Mouse (Mus musculus): Measurements from ENCODE around the gene Trip13. TPM values are rescaled to one million over a fixed set of nuclear protein-coding genes. Genes with fewer than 3 reads are reported as not detected.

Gene Trip13
- polyA plus RNA-seq, 1 experiment from 2014 or later, result 7.7 TPM

- ATAC-seq (no peak), DNase-seq (no peak)
- peaks cover 14% of the 10 kb centered on the region for H3K4me1 ChIP-seq (ENCODE audit: insufficient read depth)
- no peaks in the 10 kb centered on the region for H3K9me3 ChIP-seq (ENCODE audit: low read length)
- no peak overlapping the region for H3K27ac ChIP-seq (ENCODE audit: low read depth)
- H3K36me3 ChIP-seq (replicated peaks; ENCODE audit: insufficient read depth, low read length), result peaks cover 32% of the 10 kb centered on the region
- no peak overlapping the region for H3K4me3 ChIP-seq (ENCODE audit: low read depth, low read length)
- no peaks in the 10 kb centered on the region for H3K27me3 ChIP-seq (ENCODE audit: insufficient read depth, low read length)
- 91% methylated on average over 5 of the region's 5 CpGs for WGBS (ENCODE audit: insufficient replicate concordance)
- TF ChIP-seq CTCF (IDR thresholded peaks at IDR 0.05; ENCODE audit: low read depth) (no peak), EP300 (IDR thresholded peaks at IDR 0.05; ENCODE audit: low read depth) (no peak)
- peak overlapping the region; percentile 94; the same call in 1 of the 2 replicates for H3K4me2 ChIP-seq (ENCODE audit: low read depth, low read length)
- no peak overlapping the region for H3K9ac ChIP-seq (replicated peaks)
Observed at GRCm38 (mm10) chr13:73939101-73939500, 1.5 kb upstream of the Trip13 start.

DNA sequence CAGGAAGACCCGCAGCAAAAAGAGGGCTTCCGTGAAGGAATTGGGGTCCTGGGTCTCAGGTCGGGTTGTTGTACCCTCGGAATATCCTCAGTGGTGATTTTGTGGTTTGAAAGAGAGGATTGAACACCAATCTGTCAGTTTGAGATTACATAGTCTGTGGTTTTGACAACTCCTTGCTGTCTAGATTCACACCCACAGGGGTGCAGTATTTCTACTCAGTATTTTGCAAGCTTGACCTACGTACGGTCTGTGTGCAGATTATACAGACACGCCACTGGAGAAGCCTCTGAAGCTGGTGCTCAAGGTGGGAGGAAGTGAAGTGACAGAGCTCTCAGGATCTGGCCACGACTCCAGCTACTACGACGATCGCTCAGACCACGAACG, 585 bp upstream of the Trip13 start:
- Histone ChIP-seq H3K36me3 (replicated peaks; ENCODE audit: insufficient read depth, low read length) (peaks cover 25% of the 10 kb centered on the region), H3K27me3 (ENCODE audit: insufficient read depth, low read length) (no peaks in the 10 kb centered on the region), H3K4me1 (ENCODE audit: insufficient read depth) (peaks cover 14% of the 10 kb centered on the region), H3K27ac (ENCODE audit: low read depth) (peak overlapping the region; percentile 92), H3K9me3 (ENCODE audit: low read length) (no peaks in the 10 kb centered on the region), H3K4me3 (ENCODE audit: low read depth, low read length) (peak overlapping the region; percentile 83), H3K9ac (replicated peaks) (peak overlapping the region; percentile 83), H3K4me2 (ENCODE audit: low read depth, low read length) (peak overlapping the region; percentile 94)
- TF ChIP-seq CTCF (IDR thresholded peaks at IDR 0.05; ENCODE audit: low read depth) (no peak), EP300 (IDR thresholded peaks at IDR 0.05; ENCODE audit: low read depth) (no peak)
- WGBS (ENCODE audit: insufficient replicate concordance), result 9% methylated on average over 13 of the region's 13 CpGs
- ATAC-seq (peak; percentile 15), DNase-seq (no peak)

- 0 out of 2 replicates have a peak overlapping the region, but pooled peaks have one; percentile 92 for H3K27ac ChIP-seq (ENCODE audit: low read depth)
- peak overlapping the region; percentile 83 for H3K9ac ChIP-seq (replicated peaks)
- H3K4me2 ChIP-seq (ENCODE audit: low read depth, low read length), result peak overlapping the region; percentile 94
- H3K36me3 ChIP-seq (replicated peaks; ENCODE audit: insufficient read depth, low read length), result peaks cover 13% of the 10 kb centered on the region
- no peak for TF ChIP-seq EP300 (IDR thresholded peaks at IDR 0.05; ENCODE audit: low read depth)
- no peak for TF ChIP-seq CTCF (IDR thresholded peaks at IDR 0.05; ENCODE audit: low read depth)
- peaks cover 14% of the 10 kb centered on the region for H3K4me1 ChIP-seq (ENCODE audit: insufficient read depth)
- ATAC-seq (no peak), DNase-seq (no peak)
- WGBS (ENCODE audit: insufficient replicate concordance), result 9% methylated on average over 5 of the region's 5 CpGs
- peak overlapping the region; percentile 83 for H3K4me3 ChIP-seq (ENCODE audit: low read depth, low read length)
- no peaks in the 10 kb centered on the region for H3K27me3 ChIP-seq (ENCODE audit: insufficient read depth, low read length)
- H3K9me3 ChIP-seq (ENCODE audit: low read length), result no peaks in the 10 kb centered on the region
Observed at GRCm38 (mm10) chr13:73936938-73937320, 655 bp downstream of the Trip13 start.

DNA sequence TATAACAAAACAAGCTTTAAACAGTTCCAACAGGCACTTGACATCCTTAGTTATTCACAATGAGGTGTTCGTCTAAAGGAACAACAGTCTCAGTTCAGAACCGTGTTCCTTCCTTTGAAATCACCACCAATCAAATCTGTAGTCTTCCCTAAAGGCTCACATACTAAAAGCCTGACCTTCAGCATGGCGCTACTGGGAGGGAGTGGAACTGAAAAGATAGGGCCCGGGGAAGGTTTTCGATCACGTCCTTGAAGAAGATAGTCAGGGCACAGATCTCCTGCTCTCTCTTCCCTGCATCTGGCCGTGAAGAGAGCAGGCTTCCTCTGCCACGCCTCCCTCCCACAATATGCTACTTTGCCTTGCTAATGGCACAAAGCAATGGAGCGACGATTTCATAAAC, 5.4 kb downstream of the Trip13 start:
- DNase-seq, result no peak
- Histone ChIP-seq H3K27ac (ENCODE audit: low read depth) (no peak overlapping the region), H3K4me1 (ENCODE audit: insufficient read depth) (peaks cover 6% of the 10 kb centered on the region), H3K36me3 (replicated peaks; ENCODE audit: insufficient read depth, low read length) (peaks cover 24% of the 10 kb centered on the region), H3K27me3 (ENCODE audit: insufficient read depth, low read length) (no peaks in the 10 kb centered on the region), H3K9ac (replicated peaks) (no peak overlapping the region), H3K4me2 (ENCODE audit: low read depth, low read length) (no peak overlapping the region), H3K4me3 (ENCODE audit: low read depth, low read length) (no peak overlapping the region), H3K9me3 (ENCODE audit: low read length) (no peaks in the 10 kb centered on the region)
- TF ChIP-seq CTCF (IDR thresholded peaks at IDR 0.05; ENCODE audit: low read depth), result no peak
- TF ChIP-seq EP300 (IDR thresholded peaks at IDR 0.05; ENCODE audit: low read depth), result no peak
- WGBS (ENCODE audit: insufficient replicate concordance), result 85% methylated on average over 10 of the region's 10 CpGs
- ATAC-seq, result no peak

GRCm38 (mm10) chr13:73913066-73913465, 24.5 kb downstream of the Trip13 start:
- Histone ChIP-seq H3K27me3 (ENCODE audit: insufficient read depth, low read length) (no peaks in the 10 kb centered on the region), H3K4me3 (ENCODE audit: low read depth, low read length) (no peak overlapping the region), H3K27ac (ENCODE audit: low read depth) (no peak overlapping the region), H3K9ac (replicated peaks) (no peak overlapping the region), H3K4me1 (ENCODE audit: insufficient read depth) (no peaks in the 10 kb centered on the region), H3K36me3 (replicated peaks; ENCODE audit: insufficient read depth, low read length) (peaks cover 33% of the 10 kb centered on the region), H3K9me3 (ENCODE audit: low read length) (no peaks in the 10 kb centered on the region), H3K4me2 (ENCODE audit: low read depth, low read length) (no peak overlapping the region)
- no peak for TF ChIP-seq CTCF (IDR thresholded peaks at IDR 0.05; ENCODE audit: low read depth)
- TF ChIP-seq EP300 (IDR thresholded peaks at IDR 0.05; ENCODE audit: low read depth), result no peak
- 86% methylated on average over 4 of the region's 4 CpGs for WGBS (ENCODE audit: insufficient replicate concordance)
- DNase-seq (no peak), ATAC-seq (no peak)

DNA sequence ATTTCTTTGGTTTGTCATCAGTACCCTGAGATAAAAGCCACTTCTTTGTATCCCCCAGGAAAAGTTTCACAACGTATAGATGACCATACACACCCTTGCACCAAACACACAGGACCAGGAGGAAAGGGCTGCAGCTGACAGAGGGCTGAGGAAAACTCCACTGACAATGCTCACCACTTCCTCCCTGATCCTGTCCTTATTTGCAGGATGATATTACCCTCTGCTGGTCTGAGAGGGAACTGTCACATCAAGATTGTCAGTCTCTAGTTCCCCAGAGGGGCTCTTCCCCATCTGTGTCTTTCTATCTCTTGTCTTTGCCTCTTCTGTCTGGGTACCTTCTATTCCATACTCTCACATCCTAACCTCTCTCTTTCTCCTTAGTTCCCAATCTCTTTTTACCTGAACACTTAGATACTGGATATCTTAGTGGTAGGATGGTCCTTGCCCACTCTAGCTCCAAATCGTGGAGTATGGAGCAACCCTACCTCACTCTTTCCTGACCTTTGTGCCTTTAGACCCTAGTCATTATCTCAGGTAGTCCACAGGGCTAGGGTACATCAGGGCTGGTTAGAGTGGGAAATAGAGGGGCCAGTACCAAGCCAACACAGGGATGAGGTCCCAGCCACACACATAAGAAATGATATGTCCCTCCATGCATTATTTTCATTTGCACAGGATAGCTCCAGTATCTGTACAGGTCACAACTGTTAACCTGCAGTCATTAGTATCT, 29.7 kb downstream of the Trip13 start:
- DNase-seq (peak; percentile 30), ATAC-seq (no peak)
- H3K36me3 ChIP-seq (replicated peaks; ENCODE audit: insufficient read depth, low read length), result peaks cover 9% of the 10 kb centered on the region
- no peaks in the 10 kb centered on the region for H3K27me3 ChIP-seq (ENCODE audit: insufficient read depth, low read length)
- no peak overlapping the region for H3K9ac ChIP-seq (replicated peaks)
- TF ChIP-seq CTCF (IDR thresholded peaks at IDR 0.05; ENCODE audit: low read depth) (peak; percentile 85), EP300 (IDR thresholded peaks at IDR 0.05; ENCODE audit: low read depth) (no peak)
- WGBS (ENCODE audit: insufficient replicate concordance), result 57% methylated on average over 2 of the region's 2 CpGs
- H3K4me1 ChIP-seq (ENCODE audit: insufficient read depth), result no peaks in the 10 kb centered on the region
- H3K9me3 ChIP-seq (ENCODE audit: low read length), result no peaks in the 10 kb centered on the region
- no peak overlapping the region for H3K4me3 ChIP-seq (ENCODE audit: low read depth, low read length)
- no peak overlapping the region for H3K4me2 ChIP-seq (ENCODE audit: low read depth, low read length)
- no peak overlapping the region for H3K27ac ChIP-seq (ENCODE audit: low read depth)
